Mouse (Mus musculus) heart, postnatal 0 days (tissue): ENCODE measurements around the gene Nubp1. TPM values are rescaled to one million over a fixed set of nuclear protein-coding genes. Genes with fewer than 3 reads are reported as not detected.

ENCODE experiments used
- ATAC-seq: fragments of 200-750 bp; cut with Nextera tagmentation; 2 replicates; pipeline ENCODE4 v1.8.0; 2017; ENCODE audit warnings: low read depth, moderate number of reproducible peaks, moderate library complexity; ENCODE audit not compliant: insufficient read depth
- DNase-seq: peaks from one replicate; pipeline ENCODE4 v3.0.0-alpha.2; 2016; ENCODE audit warnings: low spot score
- H3K27ac ChIP-seq: fragments of 300-500 bp; sonication (generic); 2 replicates; pipeline ENCODE4 v1.5.1; 2014; ENCODE audit warnings: low read depth, mild to moderate bottlenecking
- H3K27me3 ChIP-seq: fragments of 300-500 bp; sonication (generic); 2 replicates; pipeline ENCODE4 v1.6.1; 2014; ENCODE audit warnings: low read length, mixed read lengths; ENCODE audit not compliant: control insufficient read depth, insufficient read depth
- H3K36me3 ChIP-seq: fragments of 300-500 bp; sonication (generic); replicated peaks from 2 replicates; pipeline ENCODE4 v1.6.1; 2014; ENCODE audit warnings: low read length, mixed read lengths; ENCODE audit not compliant: control insufficient read depth, insufficient read depth
- H3K4me1 ChIP-seq: fragments of 300-500 bp; sonication (generic); 2 replicates; pipeline ENCODE4 v1.6.1; 2014; ENCODE audit warnings: antibody characterized with exemption; ENCODE audit not compliant: control insufficient read depth, insufficient read depth
- H3K4me2 ChIP-seq: fragments of 300-500 bp; sonication (generic); 2 replicates; pipeline ENCODE4 v1.6.1; 2014; ENCODE audit warnings: low read depth, mild to moderate bottlenecking, low read length, moderate library complexity
- H3K4me3 ChIP-seq: fragments of 300-500 bp; sonication (generic); 2 replicates; pipeline ENCODE4 v1.5.1; 2014; ENCODE audit warnings: low read depth, low read length
- H3K9ac ChIP-seq: fragments of 300-500 bp; sonication (generic); replicated peaks from 2 replicates; pipeline ENCODE4 v1.6.1; 2014; ENCODE audit warnings: low read depth, low read length, mixed read lengths
- H3K9me3 ChIP-seq: fragments of 300-500 bp; sonication (generic); replicated peaks from 2 replicates; pipeline ENCODE4 v1.6.1; 2016; ENCODE audit warnings: low read length; ENCODE audit not compliant: control insufficient read depth
- CTCF ChIP-seq: IDR thresholded peaks from 2 replicates; pipeline ENCODE4 v1.5.1; 2016; ENCODE audit warnings: antibody characterized with exemption, control low read depth, low read depth
- EP300 ChIP-seq: IDR thresholded peaks from 2 replicates; pipeline ENCODE4 v1.6.1; 2016; ENCODE audit warnings: antibody characterized with exemption, low read depth
- WGBS: fragments of 180-500 bp; shearing (Covaris S2); extraction: QIAGEN DNeasy Blood & Tissue Kit; methylation state at CpG from one replicate; pipeline ENCODE4 v1.1.7; 2014; 5-methylcytosine and 5-hydroxymethylcytosine counted together
- polyA plus RNA-seq: library from polyadenylated mRNA; unstranded; fragments of >200 nt; fragmentation: Nextera tagmentation; extraction: Ambion mirVana; gene quantifications from 2 replicates; pipeline ENCODE4 v1.2.1, GENCODE M21; 2015
- total RNA-seq: library from RNA; depleted of rRNA; stranded (reverse); fragments of >200 nt; gene quantifications from 2 replicates; pipeline ENCODE4 v1.2.3, GENCODE M21; 2014; ENCODE audit warnings: low replicate concordance; rRNA removed

The Nubp1 gene
- total RNA-seq, result 16.9 and 25.3 TPM in 2 replicates
- 18.9 and 19.4 TPM in 2 replicates for polyA plus RNA-seq

DNA sequence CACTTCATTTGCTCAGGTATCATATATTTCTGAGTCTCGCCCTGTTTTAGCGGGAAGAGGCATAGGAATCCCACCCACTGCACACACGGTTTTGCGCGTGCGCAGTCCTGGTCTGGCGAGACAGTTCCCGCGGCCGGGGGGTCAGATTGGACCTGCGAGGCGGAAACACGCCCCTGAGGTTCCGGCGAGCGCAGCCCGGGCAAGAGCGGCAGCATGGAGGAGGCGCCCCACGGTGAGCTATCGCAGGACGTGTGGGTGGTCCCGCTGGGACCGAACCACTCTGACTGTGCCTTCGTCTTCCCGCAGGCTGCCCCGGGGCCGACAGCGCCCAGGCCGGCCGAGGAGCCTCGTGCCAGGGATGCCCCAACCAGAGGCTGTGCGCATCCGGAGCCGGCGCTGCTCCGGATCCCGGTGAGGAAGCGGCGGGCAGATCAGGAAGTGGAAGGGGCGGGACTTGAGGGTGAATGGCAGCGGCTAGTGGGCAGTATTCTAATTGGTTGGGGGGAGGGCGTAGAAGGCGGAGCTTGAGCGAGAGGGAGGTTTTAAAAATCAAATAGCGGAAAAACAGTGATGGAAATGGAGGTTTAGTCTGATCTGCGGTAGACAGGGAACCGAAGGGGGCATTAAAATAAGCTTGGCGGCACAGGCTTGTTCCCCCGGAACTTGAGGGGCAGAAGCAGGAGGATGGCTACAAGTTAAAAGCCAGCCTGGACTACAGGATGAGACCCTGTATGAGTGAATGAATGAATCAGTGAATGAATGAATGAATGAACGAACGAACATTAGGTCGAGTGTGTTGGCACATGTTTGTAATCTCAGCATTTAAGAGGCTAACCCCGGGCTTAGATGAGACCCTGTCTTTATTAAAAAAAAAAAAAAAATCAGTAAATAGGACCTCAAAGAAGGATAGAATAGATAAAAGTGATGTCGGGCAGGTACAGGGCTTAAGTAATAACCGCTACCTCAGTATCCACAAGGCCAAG is at the start of gene Nubp1:
Gene Nubp1, plus strand, starts transcription at position 185 of the 983 bp plus-strand sequence.
- peak within 1 kb of the TSS; percentile 74 for H3K4me3 ChIP-seq
- TF ChIP-seq EP300 (no peak), CTCF (no peak)
- DNase-seq (peak; percentile 95), ATAC-seq (peak; percentile 97)
- H3K9ac ChIP-seq, result no peak within 1 kb of the TSS; the same call in 1 of the 2 replicates
- peaks cover 16% of the 10 kb centered on the region for H3K36me3 ChIP-seq
- peaks cover 7% of the 10 kb centered on the region for H3K4me1 ChIP-seq
- peak within 1 kb of the TSS; percentile 85 for H3K27ac ChIP-seq
- H3K4me2 ChIP-seq, result peak within 1 kb of the TSS; percentile 67
- no peaks in the 10 kb centered on the region for H3K27me3 ChIP-seq
- WGBS, result 2% methylated on average over 56 of the region's 56 CpGs
- H3K9me3 ChIP-seq, result no peaks in the 10 kb centered on the region

DNA sequence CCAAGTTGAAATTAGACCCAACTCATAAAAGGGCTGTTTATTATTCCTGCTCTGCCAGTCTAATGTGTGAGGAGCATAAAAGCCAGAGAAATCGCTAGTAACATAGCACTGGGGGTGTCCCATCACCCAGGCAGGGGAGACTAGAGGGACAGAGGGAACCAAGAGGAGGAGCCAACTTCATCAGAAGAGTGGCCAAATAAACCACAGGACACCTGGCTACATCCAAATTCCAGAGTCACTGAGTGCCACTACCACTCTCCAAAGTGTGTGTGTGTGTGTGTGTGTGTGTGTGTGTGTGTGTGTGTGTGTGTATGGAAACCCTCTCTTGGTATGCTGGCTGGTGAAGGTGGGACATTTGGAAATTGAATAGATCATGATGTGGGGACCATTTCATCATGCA is 48.7 kb upstream of the Nubp1 start:
- 62% methylated on average over 1 of the region's 1 CpGs for WGBS
- no peak for ATAC-seq
- no peaks in the 10 kb centered on the region for H3K9me3 ChIP-seq

DNA sequence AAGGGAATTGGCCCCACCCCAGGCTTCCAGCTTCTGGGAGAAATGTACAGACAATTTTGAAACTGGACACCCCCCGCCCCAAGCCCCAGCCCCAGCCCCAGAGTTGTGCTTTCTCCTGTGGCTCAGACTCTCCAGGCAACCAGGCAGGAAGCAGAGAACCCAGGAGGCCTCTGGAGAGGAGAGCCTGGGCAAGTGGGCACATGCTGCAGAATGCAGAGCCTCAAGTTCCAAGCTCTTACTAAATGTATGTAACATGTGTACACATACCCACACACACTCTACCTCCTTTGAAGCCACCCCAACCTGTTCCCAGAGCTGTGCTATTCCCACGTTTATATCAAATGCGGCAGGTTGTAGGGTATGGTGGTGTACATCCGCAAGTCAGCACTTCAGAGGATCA is 46.0 kb upstream of the Nubp1 start:
- 70% methylated on average over 4 of the region's 4 CpGs for WGBS

More for the DNA sequence above, 48.7 kb upstream of the Nubp1 start:
- Histone ChIP-seq H3K4me3 (no peak overlapping the region), H3K4me2 (no peak overlapping the region), H3K4me1 (0 out of 2 replicates have a peak, but pooled peaks cover 2% of the 10 kb centered on the region), H3K27ac (no peak overlapping the region), H3K9ac (no peak overlapping the region), H3K27me3 (no peaks in the 10 kb centered on the region), H3K36me3 (no peaks in the 10 kb centered on the region)
- TF ChIP-seq EP300 (no peak), CTCF (no peak)
- DNase-seq, result no peak

DNA sequence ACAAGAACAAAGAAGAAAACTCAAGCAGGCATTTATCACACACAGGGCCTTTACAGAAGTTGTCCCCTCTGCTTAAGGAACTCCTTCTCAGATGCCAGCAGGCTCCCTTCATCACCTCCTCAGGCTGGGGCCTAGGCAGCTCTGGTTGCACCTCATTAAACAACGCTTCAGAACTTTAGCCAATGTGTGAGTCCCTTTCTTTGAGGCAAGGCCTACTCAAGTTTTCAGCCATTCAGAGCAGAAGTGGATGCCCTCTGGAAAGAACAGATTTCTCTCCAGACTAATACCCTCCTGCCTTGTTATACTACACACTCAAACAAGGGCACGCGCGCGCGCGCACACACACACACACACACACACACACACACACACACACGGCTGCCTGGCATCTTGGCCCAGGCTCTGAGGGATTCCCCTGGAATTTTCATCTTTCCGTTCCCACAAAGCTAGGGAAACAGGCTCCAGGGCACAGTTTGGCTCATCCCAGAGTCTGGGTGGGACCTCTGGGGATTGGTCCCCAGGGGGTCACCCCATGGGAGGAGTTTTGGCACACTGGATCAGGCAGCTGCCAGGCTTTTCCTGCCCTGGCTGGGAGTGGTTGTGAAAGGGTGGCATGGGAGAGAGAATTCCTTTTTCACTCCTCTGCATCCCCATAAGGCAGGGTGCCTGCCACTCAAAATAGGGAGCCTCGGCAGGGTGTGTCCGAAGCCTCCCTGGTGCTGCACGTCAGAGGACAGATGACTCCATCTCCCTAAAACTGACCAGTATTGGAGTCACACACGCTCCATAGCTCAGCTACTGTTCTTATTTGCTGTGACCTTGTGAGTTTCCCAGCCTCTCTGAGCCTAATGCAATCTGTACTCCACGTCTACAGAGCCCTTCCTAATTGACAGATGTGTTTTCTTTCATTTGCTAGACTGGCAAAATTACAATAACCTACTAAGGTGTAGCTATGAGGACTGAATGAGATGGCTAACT is 45.2 kb upstream of the Nubp1 start:
- no peak for TF ChIP-seq CTCF
- no peak for TF ChIP-seq EP300
- Histone ChIP-seq H3K4me3 (no peak overlapping the region), H3K36me3 (no peaks in the 10 kb centered on the region), H3K27ac (peak overlapping the region; percentile 27), H3K4me1 (peaks cover 6% of the 10 kb centered on the region; the same call in 1 of the 2 replicates), H3K9me3 (no peaks in the 10 kb centered on the region), H3K9ac (no peak overlapping the region), H3K27me3 (no peaks in the 10 kb centered on the region), H3K4me2 (no peak overlapping the region)
- peak; percentile 88 for ATAC-seq
- 63% methylated on average over 14 of the region's 14 CpGs for WGBS
- DNase-seq, result peak; percentile 72

More for the DNA sequence above, 46.0 kb upstream of the Nubp1 start:
- Histone ChIP-seq H3K27me3 (no peaks in the 10 kb centered on the region), H3K4me1 (peaks cover 6% of the 10 kb centered on the region; the same call in 1 of the 2 replicates), H3K9me3 (no peaks in the 10 kb centered on the region), H3K36me3 (no peaks in the 10 kb centered on the region), H3K4me3 (no peak overlapping the region), H3K4me2 (no peak overlapping the region), H3K27ac (peak overlapping the region; percentile 27; the same call in 1 of the 2 replicates), H3K9ac (no peak overlapping the region)
- ATAC-seq (no peak), DNase-seq (no peak)
- TF ChIP-seq EP300, result no peak
- no peak for TF ChIP-seq CTCF

DNA sequence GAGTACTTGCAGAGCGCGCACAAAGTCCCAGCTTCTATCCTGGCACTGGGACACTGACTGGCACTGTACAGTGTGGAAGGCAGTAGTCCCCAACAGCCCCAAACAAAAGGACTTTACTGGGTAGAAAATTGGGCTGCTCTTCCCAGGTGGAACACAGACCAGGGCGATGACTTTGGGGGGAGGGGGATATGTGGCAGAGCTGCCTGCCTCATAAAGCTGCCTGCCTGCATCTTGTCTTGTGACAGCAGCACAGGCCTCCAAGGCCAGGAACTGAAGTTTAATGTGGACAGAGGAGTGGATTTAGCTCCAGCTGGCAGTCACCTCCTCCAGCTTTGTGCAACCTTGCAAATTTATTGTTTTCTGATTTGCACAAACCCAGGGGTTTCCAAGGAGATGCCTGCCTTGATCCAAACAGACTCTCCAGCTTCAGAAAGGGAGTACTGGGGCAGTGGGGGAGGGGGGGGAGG is 42.2 kb upstream of the Nubp1 start:
- Histone ChIP-seq H3K27ac (no peak overlapping the region), H3K4me1 (peaks cover 6% of the 10 kb centered on the region; the same call in 1 of the 2 replicates), H3K9ac (no peak overlapping the region), H3K4me2 (no peak overlapping the region), H3K9me3 (no peaks in the 10 kb centered on the region), H3K27me3 (no peaks in the 10 kb centered on the region), H3K4me3 (no peak overlapping the region), H3K36me3 (no peaks in the 10 kb centered on the region)
- ATAC-seq, result no peak
- WGBS, result 51% methylated on average over 3 of the region's 3 CpGs
- DNase-seq, result no peak
- TF ChIP-seq CTCF, result no peak
- TF ChIP-seq EP300, result no peak
